Mouse (Mus musculus) spleen, adult 2 months (tissue): ENCODE data around the gene Hdac9.

Experiments used
- CTCF ChIP-seq: fragments of 200-500 bp; IDR thresholded peaks from 2 replicates; pipeline ENCODE4 v1.5.1; 2011; ENCODE audit warnings: mild to moderate bottlenecking, inconsistent platforms; ENCODE audit not compliant: insufficient read depth, insufficient read length, insufficient replicate concordance; ENCODE audit errors: extremely low read depth
- POLR2A ChIP-seq: fragments of 200-500 bp; IDR thresholded peaks from 2 replicates; pipeline ENCODE4 v1.6.1; 2011; ENCODE audit warnings: low read depth, low read length, inconsistent platforms

GRCm38 (mm10) chr12:34342761-34343160, 574.1 kb downstream of the Hdac9 start:
- no peak for TF ChIP-seq POLR2A
- TF ChIP-seq CTCF = no peak
